Mouse (Mus musculus): ENCODE data around the gene Cep131.
A peak's percentile ranks its signal among the peaks of the same experiment; 100 is the strongest.

Cep131 gene

GRCm38 (mm10) chr11:120092817-120093591, 6.4 kb upstream of the Cep131 start:
- peak; percentile 93 for DNase-seq

GRCm38 (mm10) chr11:120090661-120091060, 4.0 kb upstream of the Cep131 start:
- DNase-seq, result no peak

GRCm38 (mm10) chr11:120085891-120086627, 568 bp downstream of the Cep131 start:
- DNase-seq, result peak; percentile 97

- no peak for DNase-seq
These were observed 6.3 kb downstream of the Cep131 start for GRCm38 (mm10) chr11:120080282-120080681.

GRCm38 (mm10) chr11:120076191-120076590, 10.4 kb downstream of the Cep131 start:
- DNase-seq, result no peak

- DNase-seq, result peak; percentile 90
These were observed 13.5 kb downstream of the Cep131 start for GRCm38 (mm10) chr11:120072986-120073647.

- DNase-seq, result no peak
These were observed 14.8 kb downstream of the Cep131 start for GRCm38 (mm10) chr11:120071731-120072320.

- DNase-seq, result peak; percentile 91
These were observed 15.6 kb downstream of the Cep131 start for GRCm38 (mm10) chr11:120071065-120071464.

- DNase-seq, result peak; percentile 91
These were observed 16.2 kb downstream of the Cep131 start for GRCm38 (mm10) chr11:120070286-120070930.

GRCm38 (mm10) chr11:120069261-120069660, 17.4 kb downstream of the Cep131 start:
- DNase-seq, result no peak

GRCm38 (mm10) chr11:120067834-120068233, 18.8 kb downstream of the Cep131 start:
- no peak for DNase-seq

- DNase-seq, result peak; percentile 95
These were observed 21.3 kb downstream of the Cep131 start for GRCm38 (mm10) chr11:120065291-120065690.

GRCm38 (mm10) chr11:120064668-120065040, 22.0 kb downstream of the Cep131 start:
- DNase-seq, result peak; percentile 90

GRCm38 (mm10) chr11:120064006-120064667, 22.5 kb downstream of the Cep131 start:
- no peak for DNase-seq

GRCm38 (mm10) chr11:120063326-120063725, 23.3 kb downstream of the Cep131 start:
- DNase-seq, result no peak

GRCm38 (mm10) chr11:120060634-120061033, 26.0 kb downstream of the Cep131 start:
- no peak for DNase-seq

- no peak for DNase-seq
These were observed 30.5 kb downstream of the Cep131 start for GRCm38 (mm10) chr11:120055953-120056732.

- DNase-seq, result no peak
These were observed 32.8 kb downstream of the Cep131 start for GRCm38 (mm10) chr11:120053846-120054245.

- DNase-seq, result peak; percentile 96
These were observed 34.4 kb downstream of the Cep131 start for GRCm38 (mm10) chr11:120052274-120052673.

- peak; percentile 93 for DNase-seq
These were observed 35.4 kb downstream of the Cep131 start for GRCm38 (mm10) chr11:120051124-120051811.

GRCm38 (mm10) chr11:120049067-120049466, 37.6 kb downstream of the Cep131 start:
- DNase-seq, result peak; percentile 95
